Mouse (Mus musculus) brain, embryonic 14.5 days (tissue): ENCODE results near the gene Tle1. TPM values are rescaled to one million over a fixed set of nuclear protein-coding genes. Genes with fewer than 3 reads are reported as not detected.

Source experiments
- DNase-seq: peaks from one replicate; pipeline ENCODE4 v3.0.0-alpha.2; 2011; ENCODE audit warnings: low read depth
- CTCF ChIP-seq: fragments of 200-500 bp; IDR thresholded peaks from 2 replicates; pipeline ENCODE4 v1.5.1; 2012; ENCODE audit warnings: inconsistent platforms, mild to moderate bottlenecking, moderate library complexity, borderline replicate concordance; ENCODE audit not compliant: insufficient read depth, insufficient read length; ENCODE audit errors: extremely low read depth
- POLR2A ChIP-seq: fragments of 200-500 bp; IDR thresholded peaks from 2 replicates; pipeline ENCODE4 v1.6.1; 2012; ENCODE audit warnings: mild to moderate bottlenecking, inconsistent platforms, borderline replicate concordance; ENCODE audit not compliant: poor library complexity, insufficient read depth, insufficient read length, severe bottlenecking; ENCODE audit errors: extremely low read depth
- polyA plus RNA-seq: library from polyadenylated mRNA; depleted of rRNA; stranded (reverse); fragments of >200 nt; gene quantifications from 2 replicates; pipeline ENCODE4 v1.2.3, GENCODE M21; 2012

The Tle1 gene
- polyA plus RNA-seq, 1 experiment = 115 TPM

- no peak for DNase-seq
- TF ChIP-seq CTCF (no peak), POLR2A (no peak)
These were observed 96.5 kb downstream of the Tle1 start for GRCm38 (mm10) chr4:72104186-72104585.

GRCm38 (mm10) chr4:72087811-72088210, 112.9 kb downstream of the Tle1 start:
- TF ChIP-seq CTCF (no peak), POLR2A (no peak)
- no peak for DNase-seq

GRCm38 (mm10) chr4:72069111-72069534, 131.6 kb downstream of the Tle1 start:
- TF ChIP-seq CTCF (no peak), POLR2A (no peak)
- DNase-seq = peak; percentile 78

- TF ChIP-seq CTCF (no peak), POLR2A (no peak)
- DNase-seq = peak; percentile 45
These were observed 132.8 kb downstream of the Tle1 start for GRCm38 (mm10) chr4:72067937-72068336.
